Mouse (Mus musculus) hindbrain, embryonic 15.5 days (tissue): ENCODE measurements around the gene Tagln3. TPM values are rescaled to one million over a fixed set of nuclear protein-coding genes. Genes with fewer than 3 reads are reported as not detected.

Source experiments
- ATAC-seq: fragments of 200-750 bp; cut with Nextera tagmentation; 2 replicates; pipeline ENCODE4 v1.8.0; 2017; ENCODE audit warnings: low read depth, moderate number of reproducible peaks, moderate TSS enrichment; ENCODE audit not compliant: low FRiP score
- H3K27ac ChIP-seq: fragments of 300-500 bp; sonication (generic); replicated peaks from 2 replicates; pipeline ENCODE4 v1.5.1; 2015; ENCODE audit warnings: mild to moderate bottlenecking, inconsistent platforms
- H3K27me3 ChIP-seq: fragments of 300-500 bp; sonication (generic); 2 replicates; pipeline ENCODE4 v1.6.1; 2015; ENCODE audit warnings: control low read depth, inconsistent platforms
- H3K36me3 ChIP-seq: fragments of 300-500 bp; sonication (generic); 2 replicates; pipeline ENCODE4 v1.6.1; 2015; ENCODE audit warnings: control low read depth, inconsistent platforms
- H3K4me1 ChIP-seq: fragments of 300-500 bp; sonication (generic); replicated peaks from 2 replicates; pipeline ENCODE4 v1.6.1; 2015; ENCODE audit warnings: control low read depth, inconsistent platforms
- H3K4me2 ChIP-seq: fragments of 300-500 bp; sonication (generic); 2 replicates; pipeline ENCODE4 v1.6.1; 2015; ENCODE audit warnings: moderate library complexity, mild to moderate bottlenecking, inconsistent platforms
- H3K4me3 ChIP-seq: fragments of 300-500 bp; sonication (generic); 2 replicates; pipeline ENCODE4 v1.5.1; 2015; ENCODE audit warnings: mild to moderate bottlenecking, inconsistent platforms
- H3K9ac ChIP-seq: fragments of 300-500 bp; sonication (generic); 2 replicates; pipeline ENCODE4 v1.6.1; 2015; ENCODE audit warnings: inconsistent platforms
- H3K9me3 ChIP-seq: fragments of 300-500 bp; sonication (generic); 2 replicates; pipeline ENCODE4 v1.6.1; 2016; ENCODE audit warnings: control low read depth, inconsistent platforms
- WGBS: fragments of 180-500 bp; shearing (Covaris S2); methylation state at CpG from one replicate; pipeline ENCODE4 v1.1.7; 2015; 5-methylcytosine and 5-hydroxymethylcytosine counted together
- polyA plus RNA-seq: library from polyadenylated mRNA; unstranded; fragments of >200 nt; fragmentation: Nextera tagmentation; extraction: Ambion mirVana; gene quantifications from 2 replicates; pipeline ENCODE4 v1.2.1, GENCODE M21; 2015

Tagln3 gene
- polyA plus RNA-seq = 437 and 453 TPM in 2 replicates

DNA sequence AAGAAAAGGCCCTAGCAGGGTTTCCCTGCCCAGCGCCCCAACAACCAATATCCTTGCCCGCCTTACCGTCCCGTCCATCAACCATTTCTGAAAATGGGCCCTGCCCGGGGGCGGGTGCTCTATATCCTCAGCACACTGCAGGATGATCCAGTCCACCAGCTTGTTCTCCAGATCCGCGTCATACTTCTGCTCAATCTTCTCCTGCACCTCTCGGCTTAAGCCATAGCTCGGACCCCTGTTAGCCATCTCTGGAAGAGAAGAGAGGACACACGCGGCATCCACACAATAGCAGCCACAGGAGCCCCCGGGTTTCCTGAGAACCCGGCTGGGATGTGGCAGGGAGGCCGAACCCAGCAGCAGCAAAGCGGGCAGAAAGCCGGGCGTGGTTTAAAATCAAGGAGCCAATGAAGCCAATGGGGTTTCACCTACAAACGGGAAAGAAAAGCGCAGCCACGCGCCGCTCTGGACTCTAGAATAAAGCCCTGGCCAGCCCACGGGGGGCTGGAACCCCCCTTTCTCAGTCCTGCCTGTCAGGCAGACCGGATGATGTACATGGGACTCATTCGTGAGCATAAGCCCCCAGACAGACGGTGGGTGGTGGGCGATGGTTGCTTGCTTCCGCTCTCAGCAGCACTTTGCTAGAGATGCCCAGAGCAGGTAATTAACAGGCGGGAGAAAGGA is at the start of gene Tagln3:
Gene Tagln3 (minus strand): TSS at position 548 of the 681 bp plus-strand sequence.
- 1% methylated on average over 30 of the region's 30 CpGs for WGBS
- H3K27me3 ChIP-seq = no peaks in the 10 kb centered on the region
- H3K27ac ChIP-seq = peak within 1 kb of the TSS; percentile 92
- peak; percentile 83 for ATAC-seq
- peaks cover 15% of the 10 kb centered on the region for H3K36me3 ChIP-seq
- H3K4me2 ChIP-seq = peak within 1 kb of the TSS; percentile 63
- H3K9ac ChIP-seq = peak within 1 kb of the TSS; percentile 85
- peak within 1 kb of the TSS; percentile 57 for H3K4me3 ChIP-seq
- no peaks in the 10 kb centered on the region for H3K9me3 ChIP-seq
- peaks cover 39% of the 10 kb centered on the region for H3K4me1 ChIP-seq

DNA sequence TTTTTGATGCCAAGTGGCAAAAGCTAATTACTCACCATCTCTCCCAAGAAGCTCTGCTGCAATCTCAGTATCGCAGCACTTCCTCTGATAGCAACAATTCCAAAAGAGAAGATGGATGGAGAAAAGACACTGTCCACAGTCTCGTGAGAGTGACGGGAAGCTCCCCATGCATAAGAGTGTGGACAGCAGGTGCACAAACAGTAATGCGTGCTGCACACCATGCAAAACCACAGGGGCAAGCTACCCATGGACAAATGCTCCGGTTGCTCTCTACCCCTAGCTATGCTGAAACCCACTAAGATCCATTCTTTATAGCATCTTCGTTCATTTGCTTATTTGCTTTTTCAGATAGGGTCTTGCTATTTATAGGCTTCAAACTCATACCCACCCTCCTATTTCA is 46.5 kb upstream of the Tagln3 start:
- Histone ChIP-seq H3K27ac (no peak overlapping the region), H3K4me3 (no peak overlapping the region), H3K4me2 (no peak overlapping the region), H3K9ac (no peak overlapping the region), H3K36me3 (no peaks in the 10 kb centered on the region), H3K4me1 (0 out of 2 replicates have a peak, but pooled peaks cover 3% of the 10 kb centered on the region), H3K9me3 (no peaks in the 10 kb centered on the region), H3K27me3 (no peaks in the 10 kb centered on the region)
- WGBS = 97% methylated on average over 6 of the region's 6 CpGs
- ATAC-seq = no peak

DNA sequence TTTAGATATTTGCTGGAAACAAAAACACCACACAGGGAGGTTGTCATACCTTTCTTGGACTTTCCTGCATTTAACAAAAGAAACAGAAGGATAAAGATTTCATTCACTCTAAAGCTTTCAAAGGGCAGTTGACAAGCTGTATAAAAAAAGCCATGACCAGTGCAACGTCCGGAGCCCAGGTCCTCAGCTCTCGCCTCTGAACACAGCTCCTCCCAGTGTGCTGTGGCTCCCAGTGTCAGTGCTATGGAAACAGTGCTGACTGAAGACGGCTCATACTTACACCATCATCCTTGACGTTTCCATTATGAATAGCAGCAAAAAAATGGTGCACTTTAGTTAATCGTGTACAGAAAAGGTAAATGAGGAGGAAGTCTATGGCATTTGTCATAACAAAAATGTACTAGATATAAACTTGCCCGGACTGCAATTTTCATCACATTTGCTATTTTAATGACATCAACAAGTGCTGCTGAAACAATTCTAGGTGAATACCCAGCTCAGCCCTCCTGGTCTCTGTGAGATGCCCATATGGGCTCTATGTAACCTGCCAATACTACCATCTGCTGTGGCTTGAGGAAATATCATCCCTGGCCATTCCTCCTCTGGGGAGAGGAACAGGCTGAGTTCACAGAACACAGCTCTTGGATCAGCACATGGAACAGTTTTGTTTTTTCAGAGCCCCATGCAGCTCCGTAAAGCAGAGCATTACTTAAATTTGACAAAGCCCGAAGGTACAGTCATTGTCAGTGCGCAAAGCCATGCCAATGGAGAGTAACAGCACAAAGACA is 43.6 kb upstream of the Tagln3 start:
- no peak overlapping the region for H3K4me3 ChIP-seq
- no peak overlapping the region for H3K27ac ChIP-seq
- no peaks in the 10 kb centered on the region for H3K9me3 ChIP-seq
- no peak for ATAC-seq
- no peak overlapping the region for H3K4me2 ChIP-seq
- H3K36me3 ChIP-seq = no peaks in the 10 kb centered on the region
- H3K4me1 ChIP-seq = 0 out of 2 replicates have a peak, but pooled peaks cover 3% of the 10 kb centered on the region
- no peaks in the 10 kb centered on the region for H3K27me3 ChIP-seq
- 51% methylated on average over 10 of the region's 10 CpGs for WGBS
- no peak overlapping the region for H3K9ac ChIP-seq

DNA sequence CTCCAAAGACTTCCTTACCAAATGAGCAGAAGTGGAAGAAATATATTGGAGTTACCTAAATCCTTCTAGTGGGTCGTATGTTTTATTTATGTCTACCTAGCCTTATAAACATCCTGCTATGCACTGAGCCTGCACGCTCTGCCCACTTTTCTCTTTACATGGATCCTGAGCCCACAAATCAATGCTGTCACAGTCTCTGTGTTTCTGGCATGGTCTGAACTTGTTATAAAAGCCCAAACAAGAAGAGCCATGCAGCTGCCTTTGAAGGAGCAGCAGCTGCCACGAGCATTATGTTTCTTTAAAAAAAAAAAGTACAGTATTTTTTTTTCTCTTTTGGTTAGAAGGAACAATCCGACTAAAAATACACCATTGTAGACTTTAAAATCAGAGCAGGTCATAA is 43.0 kb upstream of the Tagln3 start:
- no peak overlapping the region for H3K4me3 ChIP-seq
- H3K27me3 ChIP-seq = no peaks in the 10 kb centered on the region
- no peaks in the 10 kb centered on the region for H3K36me3 ChIP-seq
- no peak overlapping the region for H3K9ac ChIP-seq
- ATAC-seq = no peak
- no peak overlapping the region for H3K4me2 ChIP-seq
- 42% methylated on average over 4 of the region's 4 CpGs for WGBS
- no peaks in the 10 kb centered on the region for H3K9me3 ChIP-seq
- H3K4me1 ChIP-seq = 0 out of 2 replicates have a peak, but pooled peaks cover 3% of the 10 kb centered on the region
- no peak overlapping the region for H3K27ac ChIP-seq

DNA sequence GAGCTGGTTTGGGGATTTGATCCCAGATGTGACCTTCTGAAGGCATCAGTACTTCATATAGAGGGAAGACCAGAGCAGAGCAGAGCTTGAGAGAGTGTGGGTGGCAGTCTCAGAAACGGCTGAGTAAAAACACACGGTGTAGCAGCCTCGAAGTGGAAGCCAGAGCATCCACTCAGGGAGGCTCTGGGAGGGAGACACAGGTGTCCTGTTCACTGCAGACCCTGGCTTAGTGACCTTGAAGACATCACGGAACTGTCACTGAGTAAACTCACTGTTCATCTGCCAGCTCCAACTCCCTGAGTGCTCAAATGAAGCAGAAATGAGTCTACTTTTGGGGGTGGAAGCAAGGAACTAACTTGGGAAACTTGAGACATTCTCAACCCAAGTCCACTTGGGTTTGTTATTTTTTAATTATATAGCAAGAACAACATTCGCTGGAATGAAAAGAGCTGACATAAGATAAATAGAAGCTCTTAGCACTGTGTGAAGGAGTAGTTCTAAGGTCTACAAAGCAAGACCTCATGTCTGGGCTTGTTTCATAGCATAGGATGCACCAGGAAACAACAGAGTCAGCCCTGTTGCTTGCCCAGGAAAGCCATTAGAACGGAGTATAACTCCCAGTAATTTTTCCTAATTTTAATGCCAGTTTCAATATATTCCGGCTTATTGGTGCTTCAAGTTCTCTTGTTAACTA is 41.5 kb upstream of the Tagln3 start:
- no peaks in the 10 kb centered on the region for H3K9me3 ChIP-seq
- WGBS = 89% methylated on average over 7 of the region's 7 CpGs
- 0 out of 2 replicates have a peak, but pooled peaks cover 3% of the 10 kb centered on the region for H3K4me1 ChIP-seq
- no peak for ATAC-seq
- H3K9ac ChIP-seq = no peak overlapping the region
- no peaks in the 10 kb centered on the region for H3K36me3 ChIP-seq
- H3K27me3 ChIP-seq = no peaks in the 10 kb centered on the region
- no peak overlapping the region for H3K27ac ChIP-seq
- no peak overlapping the region for H3K4me2 ChIP-seq
- no peak overlapping the region for H3K4me3 ChIP-seq

DNA sequence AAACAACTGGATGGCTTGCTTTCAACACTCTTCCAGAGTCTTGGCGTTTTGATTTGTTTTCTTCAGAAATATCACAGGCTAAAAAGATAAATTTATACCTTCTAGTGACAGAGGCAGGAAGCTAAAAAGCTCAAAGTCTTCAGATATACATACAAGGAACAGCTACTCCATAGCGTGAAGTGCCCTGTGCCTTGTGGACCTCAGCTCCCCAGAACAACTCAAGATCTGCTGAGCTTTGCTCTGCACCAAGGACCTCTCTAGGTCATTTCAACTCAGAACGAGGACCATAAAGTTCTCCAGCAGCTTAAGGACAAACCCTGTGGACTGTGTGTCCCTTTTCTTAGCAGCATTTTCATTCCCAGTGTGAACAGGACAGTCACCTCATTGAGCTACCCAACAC is 40.7 kb upstream of the Tagln3 start:
- Histone ChIP-seq H3K9me3 (no peaks in the 10 kb centered on the region), H3K4me3 (no peak overlapping the region), H3K4me2 (no peak overlapping the region), H3K27me3 (no peaks in the 10 kb centered on the region), H3K36me3 (no peaks in the 10 kb centered on the region), H3K27ac (no peak overlapping the region), H3K4me1 (0 out of 2 replicates have a peak, but pooled peaks cover 3% of the 10 kb centered on the region), H3K9ac (no peak overlapping the region)
- WGBS = 95% methylated on average over 3 of the region's 3 CpGs
- ATAC-seq = no peak

DNA sequence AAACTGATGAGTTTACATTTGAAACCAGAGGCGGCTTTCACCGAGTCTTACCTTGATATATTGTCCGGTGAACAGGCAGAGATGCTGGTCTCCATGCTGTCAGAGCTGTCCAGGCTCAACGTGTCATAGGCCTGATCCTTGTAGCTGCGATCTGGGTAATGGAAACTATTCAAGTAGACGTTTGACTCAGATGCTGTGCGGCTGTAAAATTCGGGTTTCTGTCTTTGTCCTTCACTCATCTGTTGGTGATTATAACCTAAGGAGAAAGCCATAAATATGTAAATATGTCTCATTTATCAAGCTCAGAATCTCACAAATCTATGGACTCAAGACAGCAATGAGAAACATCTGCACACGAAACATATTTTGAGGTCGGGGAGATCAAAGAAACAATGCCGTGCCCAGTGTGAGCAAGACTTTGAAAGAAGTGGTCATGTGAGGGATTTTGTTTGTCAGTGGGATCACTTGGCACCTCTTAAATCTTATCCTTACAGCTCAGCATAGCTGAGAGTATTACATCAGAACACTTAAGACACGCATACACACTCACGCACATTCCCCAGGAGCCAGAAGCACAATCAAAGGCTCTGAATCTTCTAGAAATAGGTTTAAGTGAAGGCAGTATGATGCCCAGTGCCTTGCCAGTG is 38.6 kb upstream of the Tagln3 start:
- ATAC-seq = no peak
- Histone ChIP-seq H3K27ac (no peak overlapping the region), H3K4me3 (no peak overlapping the region), H3K27me3 (no peaks in the 10 kb centered on the region), H3K9me3 (no peaks in the 10 kb centered on the region), H3K4me1 (0 out of 2 replicates have a peak, but pooled peaks cover 3% of the 10 kb centered on the region), H3K4me2 (no peak overlapping the region), H3K9ac (no peak overlapping the region), H3K36me3 (no peaks in the 10 kb centered on the region)
- WGBS = 81% methylated on average over 13 of the region's 13 CpGs

DNA sequence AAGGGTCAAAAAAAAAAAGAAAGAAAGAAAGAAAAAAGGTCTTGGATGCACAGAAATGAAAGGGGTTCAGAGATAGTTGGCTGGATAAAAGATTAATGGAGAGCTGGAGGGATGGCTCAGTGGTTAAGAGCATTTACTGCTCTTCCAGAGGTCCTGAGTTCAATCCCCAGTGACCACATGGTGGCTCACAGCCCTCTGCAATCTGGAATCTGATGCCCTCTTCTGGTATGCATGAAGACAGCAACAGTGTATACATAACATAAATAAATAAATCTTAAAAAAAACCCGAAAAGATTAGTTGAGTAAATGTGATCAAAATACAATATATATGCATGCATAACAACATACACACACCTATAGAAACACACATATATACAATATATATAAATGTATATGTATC is 37.0 kb upstream of the Tagln3 start:
- Histone ChIP-seq H3K27me3 (no peaks in the 10 kb centered on the region), H3K9ac (no peak overlapping the region), H3K4me1 (no peaks in the 10 kb centered on the region), H3K4me2 (no peak overlapping the region), H3K36me3 (no peaks in the 10 kb centered on the region), H3K27ac (no peak overlapping the region), H3K4me3 (no peak overlapping the region), H3K9me3 (no peaks in the 10 kb centered on the region)
- ATAC-seq = no peak
- WGBS = 90% methylated on average over 1 of the region's 1 CpGs

DNA sequence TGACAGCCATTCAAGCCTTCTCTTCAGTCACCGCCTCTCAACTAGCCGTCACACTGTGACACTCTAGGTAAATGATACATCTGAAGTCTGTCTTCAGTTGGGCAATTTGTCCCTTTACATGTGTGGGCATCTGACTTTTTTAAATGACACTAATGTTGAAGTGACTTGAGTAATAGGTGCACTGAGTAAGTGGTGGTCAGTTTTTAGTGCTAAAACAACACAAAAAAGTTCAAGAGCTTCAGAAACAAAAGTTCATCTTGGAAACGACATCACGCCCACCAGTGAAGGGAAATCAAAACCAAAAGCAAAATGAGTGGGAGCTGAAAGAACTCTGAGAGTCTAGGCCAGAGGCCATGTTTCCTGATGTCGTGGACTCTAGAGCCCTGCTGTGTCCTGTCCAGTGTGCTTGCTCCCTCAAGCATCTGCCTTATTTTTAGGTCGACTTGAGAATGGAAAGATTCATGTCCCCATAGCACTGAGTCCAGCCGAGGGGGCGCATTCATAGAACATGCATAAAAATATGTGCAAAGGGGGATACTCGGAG is 34.4 kb upstream of the Tagln3 start:
- H3K27me3 ChIP-seq = no peaks in the 10 kb centered on the region
- H3K9ac ChIP-seq = no peak overlapping the region
- H3K4me2 ChIP-seq = no peak overlapping the region
- no peak overlapping the region for H3K4me3 ChIP-seq
- no peaks in the 10 kb centered on the region for H3K36me3 ChIP-seq
- no peaks in the 10 kb centered on the region for H3K9me3 ChIP-seq
- 85% methylated on average over 9 of the region's 9 CpGs for WGBS
- no peak overlapping the region for H3K27ac ChIP-seq
- no peak for ATAC-seq
- no peaks in the 10 kb centered on the region for H3K4me1 ChIP-seq

DNA sequence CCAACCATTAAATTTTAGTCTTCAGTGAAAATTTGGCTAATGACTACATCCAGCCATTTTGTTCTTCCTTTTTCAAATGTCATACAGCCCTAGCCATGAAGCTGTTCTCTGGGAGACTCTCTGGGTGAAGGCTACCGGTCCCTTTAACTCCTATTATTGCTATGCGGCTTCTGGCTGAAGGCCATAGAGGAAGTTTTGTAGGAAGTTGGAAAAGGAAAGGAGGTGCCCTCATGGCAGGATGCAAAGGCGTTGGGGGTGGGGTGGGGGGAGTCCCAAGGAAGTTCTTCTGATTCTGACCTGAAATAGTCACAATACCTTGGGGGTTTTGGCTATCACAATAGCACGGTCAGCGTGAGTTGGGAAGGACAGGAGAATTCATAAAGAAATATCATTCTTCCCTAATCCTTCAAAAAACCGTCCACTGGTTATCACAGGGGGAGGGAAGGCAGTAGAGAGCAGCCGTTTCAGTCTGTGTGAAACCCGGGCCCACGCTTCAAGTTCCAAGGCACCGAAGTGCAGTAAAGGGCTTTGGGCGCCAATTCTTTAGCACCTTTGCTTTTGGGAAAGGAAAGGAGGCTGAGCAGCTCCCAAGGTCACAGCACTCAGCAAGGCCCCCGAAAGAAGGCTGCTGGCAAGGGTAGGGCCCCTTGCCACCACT is 33.1 kb upstream of the Tagln3 start:
- 0 out of 2 replicates have a peak overlapping the region, but pooled peaks have one; percentile 34 for H3K27ac ChIP-seq
- H3K4me3 ChIP-seq = no peak overlapping the region
- no peaks in the 10 kb centered on the region for H3K27me3 ChIP-seq
- no peaks in the 10 kb centered on the region for H3K4me1 ChIP-seq
- H3K4me2 ChIP-seq = no peak overlapping the region
- H3K36me3 ChIP-seq = no peaks in the 10 kb centered on the region
- peak; percentile 63; the same call in 1 of the 2 replicates for ATAC-seq
- no peaks in the 10 kb centered on the region for H3K9me3 ChIP-seq
- H3K9ac ChIP-seq = no peak overlapping the region
- 89% methylated on average over 12 of the region's 12 CpGs for WGBS

DNA sequence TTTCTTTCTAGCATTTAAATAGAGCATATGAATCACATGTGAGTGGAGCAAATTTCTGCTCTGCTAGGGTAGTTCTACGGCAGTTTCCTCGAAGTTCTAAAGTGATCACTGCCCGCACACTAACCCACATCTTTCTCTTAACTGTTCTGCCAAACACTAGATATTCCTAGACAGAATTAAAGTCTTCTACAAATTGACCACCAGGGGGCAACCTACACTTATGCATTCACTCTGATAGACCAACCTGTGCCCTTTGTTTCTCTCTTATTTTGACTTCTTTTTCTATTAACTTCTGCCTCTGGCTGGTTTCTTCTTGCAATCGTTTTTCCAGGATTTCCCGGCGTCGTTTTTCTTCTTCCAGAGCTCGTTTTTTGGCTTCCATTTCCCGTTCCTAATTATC is 32.4 kb upstream of the Tagln3 start:
- Histone ChIP-seq H3K27ac (no peak overlapping the region), H3K27me3 (no peaks in the 10 kb centered on the region), H3K9ac (no peak overlapping the region), H3K4me2 (no peak overlapping the region), H3K36me3 (no peaks in the 10 kb centered on the region), H3K9me3 (no peaks in the 10 kb centered on the region), H3K4me1 (no peaks in the 10 kb centered on the region), H3K4me3 (no peak overlapping the region)
- peak; percentile 85 for ATAC-seq
- WGBS = 46% methylated on average over 9 of the region's 9 CpGs
